Mouse (Mus musculus): ENCODE results near the gene Nyap2. TPM values are rescaled to one million over a fixed set of nuclear protein-coding genes. Genes with fewer than 3 reads are reported as not detected.

The Nyap2 gene
- polyA plus RNA-seq, 1 experiment from 2014 or later: not detected

DNA sequence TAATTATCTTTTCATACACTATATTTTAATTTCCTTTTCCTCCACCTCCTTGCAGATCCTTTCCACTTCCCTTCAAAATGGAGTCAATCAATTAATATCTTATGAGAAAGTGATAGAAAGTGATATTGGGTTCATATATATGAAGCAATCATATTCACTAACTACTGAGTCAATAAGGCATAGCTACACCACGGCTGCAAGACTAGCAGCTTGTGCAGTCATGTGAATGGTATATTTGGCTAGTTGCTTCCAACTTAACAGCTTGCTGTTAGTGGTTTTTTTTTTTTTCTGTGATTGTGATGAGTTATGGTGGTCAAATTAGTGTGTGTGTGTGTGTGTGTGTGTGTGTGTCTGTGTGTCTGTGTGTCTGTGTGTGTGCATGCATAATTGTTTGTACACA is 25.0 kb downstream of the Nyap2 start:
- Histone ChIP-seq H3K4me1 (replicated peaks; ENCODE audit: insufficient read depth, low read length) (no peaks in the 10 kb centered on the region), H3K36me3 (ENCODE audit: insufficient read depth, low read length) (no peaks in the 10 kb centered on the region), H3K4me3 (replicated peaks; ENCODE audit: low read depth, low read length) (no peak overlapping the region), H3K27ac (no peak overlapping the region), H3K9ac (ENCODE audit: low read depth, low read length) (no peak overlapping the region), H3K9me3 (replicated peaks; ENCODE audit: low read length) (no peaks in the 10 kb centered on the region), H3K4me2 (ENCODE audit: low read length) (no peak overlapping the region), H3K27me3 (ENCODE audit: insufficient read depth, low read length) (no peaks in the 10 kb centered on the region)
- no peak for ATAC-seq (replicated peaks; ENCODE audit: low FRiP score, low read depth)
- no peak for DNase-seq (ENCODE audit: low spot score)
- no peak for TF ChIP-seq CTCF (IDR thresholded peaks at IDR 0.05; ENCODE audit: low read depth)
- WGBS: 73% methylated on average over 1 of the region's 1 CpGs

- no peaks in the 10 kb centered on the region for H3K9me3 ChIP-seq (replicated peaks; ENCODE audit: low read length)
- H3K4me3 ChIP-seq (replicated peaks; ENCODE audit: low read depth, low read length): no peak overlapping the region
- no peak overlapping the region for H3K27ac ChIP-seq
- no peak overlapping the region for H3K4me2 ChIP-seq (ENCODE audit: low read length)
- DNase-seq (ENCODE audit: low spot score) (no peak), ATAC-seq (replicated peaks; ENCODE audit: low FRiP score, low read depth) (no peak)
- no peaks in the 10 kb centered on the region for H3K27me3 ChIP-seq (ENCODE audit: insufficient read depth, low read length)
- H3K4me1 ChIP-seq (replicated peaks; ENCODE audit: insufficient read depth, low read length): no peaks in the 10 kb centered on the region
- no peak overlapping the region for H3K9ac ChIP-seq (ENCODE audit: low read depth, low read length)
- no peak for TF ChIP-seq CTCF (IDR thresholded peaks at IDR 0.05; ENCODE audit: low read depth)
- H3K36me3 ChIP-seq (ENCODE audit: insufficient read depth, low read length): no peaks in the 10 kb centered on the region
Observed at GRCm38 (mm10) chr1:81119732-81120131, 43.0 kb downstream of the Nyap2 start.

- no peak overlapping the region for H3K4me3 ChIP-seq (replicated peaks; ENCODE audit: low read depth, low read length)
- H3K9me3 ChIP-seq (replicated peaks; ENCODE audit: low read length): no peaks in the 10 kb centered on the region
- H3K27me3 ChIP-seq (ENCODE audit: insufficient read depth, low read length): no peaks in the 10 kb centered on the region
- DNase-seq (ENCODE audit: low spot score) (no peak), ATAC-seq (replicated peaks; ENCODE audit: low FRiP score, low read depth) (no peak)
- H3K4me2 ChIP-seq (ENCODE audit: low read length): no peak overlapping the region
- no peaks in the 10 kb centered on the region for H3K4me1 ChIP-seq (replicated peaks; ENCODE audit: insufficient read depth, low read length)
- H3K27ac ChIP-seq: no peak overlapping the region
- H3K9ac ChIP-seq (ENCODE audit: low read depth, low read length): no peak overlapping the region
- WGBS: 62% methylated on average over 8 of the region's 8 CpGs
- TF ChIP-seq CTCF (IDR thresholded peaks at IDR 0.05; ENCODE audit: low read depth): no peak
- H3K36me3 ChIP-seq (ENCODE audit: insufficient read depth, low read length): no peaks in the 10 kb centered on the region
Observed at GRCm38 (mm10) chr1:81132007-81132712, 55.4 kb downstream of the Nyap2 start.

- no peak overlapping the region for H3K9ac ChIP-seq (ENCODE audit: low read depth, low read length)
- H3K9me3 ChIP-seq (replicated peaks; ENCODE audit: low read length): no peaks in the 10 kb centered on the region
- H3K4me3 ChIP-seq (replicated peaks; ENCODE audit: low read depth, low read length): no peak overlapping the region
- no peak overlapping the region for H3K4me2 ChIP-seq (ENCODE audit: low read length)
- DNase-seq (ENCODE audit: low spot score) (no peak), ATAC-seq (replicated peaks; ENCODE audit: low FRiP score, low read depth) (no peak)
- no peaks in the 10 kb centered on the region for H3K27me3 ChIP-seq (ENCODE audit: insufficient read depth, low read length)
- H3K4me1 ChIP-seq (replicated peaks; ENCODE audit: insufficient read depth, low read length): no peaks in the 10 kb centered on the region
- no peak overlapping the region for H3K27ac ChIP-seq
- TF ChIP-seq CTCF (IDR thresholded peaks at IDR 0.05; ENCODE audit: low read depth): no peak
- no peaks in the 10 kb centered on the region for H3K36me3 ChIP-seq (ENCODE audit: insufficient read depth, low read length)
Observed at GRCm38 (mm10) chr1:81143855-81144254, 67.1 kb downstream of the Nyap2 start.

GRCm38 (mm10) chr1:81145576-81145975 is 68.8 kb downstream of the Nyap2 start:
- Histone ChIP-seq H3K4me2 (ENCODE audit: low read length) (no peak overlapping the region), H3K9me3 (replicated peaks; ENCODE audit: low read length) (no peaks in the 10 kb centered on the region), H3K9ac (ENCODE audit: low read depth, low read length) (no peak overlapping the region), H3K4me1 (replicated peaks; ENCODE audit: insufficient read depth, low read length) (no peaks in the 10 kb centered on the region), H3K36me3 (ENCODE audit: insufficient read depth, low read length) (no peaks in the 10 kb centered on the region), H3K4me3 (replicated peaks; ENCODE audit: low read depth, low read length) (no peak overlapping the region), H3K27me3 (ENCODE audit: insufficient read depth, low read length) (no peaks in the 10 kb centered on the region), H3K27ac (no peak overlapping the region)
- ATAC-seq (replicated peaks; ENCODE audit: low FRiP score, low read depth) (no peak), DNase-seq (ENCODE audit: low spot score) (no peak)
- no peak for TF ChIP-seq CTCF (IDR thresholded peaks at IDR 0.05; ENCODE audit: low read depth)

GRCm38 (mm10) chr1:81169245-81169644 is 92.5 kb downstream of the Nyap2 start:
- no peak for TF ChIP-seq CTCF (IDR thresholded peaks at IDR 0.05; ENCODE audit: low read depth)
- DNase-seq (ENCODE audit: low spot score) (no peak), ATAC-seq (replicated peaks; ENCODE audit: low FRiP score, low read depth) (no peak)
- no peak overlapping the region for H3K27ac ChIP-seq
- no peak overlapping the region for H3K4me2 ChIP-seq (ENCODE audit: low read length)
- H3K9me3 ChIP-seq (replicated peaks; ENCODE audit: low read length): no peaks in the 10 kb centered on the region
- WGBS: 78% methylated on average over 3 of the region's 3 CpGs
- H3K4me3 ChIP-seq (replicated peaks; ENCODE audit: low read depth, low read length): no peak overlapping the region
- H3K9ac ChIP-seq (ENCODE audit: low read depth, low read length): no peak overlapping the region
- no peaks in the 10 kb centered on the region for H3K36me3 ChIP-seq (ENCODE audit: insufficient read depth, low read length)
- no peaks in the 10 kb centered on the region for H3K27me3 ChIP-seq (ENCODE audit: insufficient read depth, low read length)
- H3K4me1 ChIP-seq (replicated peaks; ENCODE audit: insufficient read depth, low read length): no peaks in the 10 kb centered on the region

- Histone ChIP-seq H3K27me3 (ENCODE audit: insufficient read depth, low read length) (no peaks in the 10 kb centered on the region), H3K4me1 (replicated peaks; ENCODE audit: insufficient read depth, low read length) (no peaks in the 10 kb centered on the region), H3K9ac (ENCODE audit: low read depth, low read length) (no peak overlapping the region), H3K27ac (no peak overlapping the region), H3K9me3 (replicated peaks; ENCODE audit: low read length) (no peaks in the 10 kb centered on the region), H3K36me3 (ENCODE audit: insufficient read depth, low read length) (no peaks in the 10 kb centered on the region), H3K4me3 (replicated peaks; ENCODE audit: low read depth, low read length) (no peak overlapping the region), H3K4me2 (ENCODE audit: low read length) (no peak overlapping the region)
- no peak for TF ChIP-seq CTCF (IDR thresholded peaks at IDR 0.05; ENCODE audit: low read depth)
- peak; percentile 5 for DNase-seq (ENCODE audit: low spot score)
- ATAC-seq (replicated peaks; ENCODE audit: low FRiP score, low read depth): no peak
Observed at GRCm38 (mm10) chr1:81172703-81173102, 96.0 kb downstream of the Nyap2 start.
